Mouse (Mus musculus): ENCODE measurements around the gene Olig3.
A peak's percentile ranks its signal among the peaks of the same experiment; 100 is the strongest.

Gene Olig3

GRCm38 (mm10) chr10:19356071-19356583 is at the start of gene Olig3:
Gene Olig3, plus strand, starts transcription at chr10:19356533.
- DNase-seq (ENCODE audit: extremely low spot score, low spot score) = peak; percentile 57

GRCm38 (mm10) chr10:19309681-19310395 is 46.5 kb upstream of the Olig3 start:
- peak; percentile 26 for DNase-seq (ENCODE audit: extremely low spot score, low spot score)

- DNase-seq (ENCODE audit: extremely low spot score, low spot score) = no peak
Observed at GRCm38 (mm10) chr10:19310471-19310870, 45.9 kb upstream of the Olig3 start.

- DNase-seq (ENCODE audit: extremely low spot score, low spot score) = no peak
Observed at GRCm38 (mm10) chr10:19317962-19318812, 38.1 kb upstream of the Olig3 start.

GRCm38 (mm10) chr10:19321781-19322180 is 34.6 kb upstream of the Olig3 start:
- no peak for DNase-seq (ENCODE audit: extremely low spot score, low spot score)

DNA sequence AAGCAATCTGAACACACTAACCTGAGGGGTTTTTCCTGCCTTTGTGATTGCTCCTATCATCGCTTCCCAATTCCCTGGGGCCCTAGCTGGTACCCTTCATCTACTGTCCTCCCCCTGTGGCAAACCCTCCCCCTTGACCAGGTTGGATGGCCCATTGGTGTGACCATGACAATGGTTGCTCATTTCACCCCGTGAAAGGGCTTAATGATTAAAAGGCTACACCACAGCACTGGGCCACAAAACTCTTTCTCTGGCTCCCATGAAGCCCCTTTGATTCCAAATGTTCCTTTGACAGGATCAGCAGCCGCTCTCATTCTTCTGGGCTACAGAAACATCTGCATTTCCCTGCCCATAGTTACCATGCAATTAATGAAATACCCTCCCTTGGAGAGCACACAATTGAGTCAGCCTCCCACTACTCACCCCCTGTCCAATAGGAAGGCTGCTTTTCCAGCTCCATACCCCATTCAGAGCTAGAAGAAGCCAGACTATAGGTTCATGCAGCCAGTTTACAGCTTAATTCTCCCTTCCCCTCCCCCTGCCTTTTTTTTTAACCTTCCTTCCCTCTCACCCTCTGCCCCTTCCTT is 27.0 kb upstream of the Olig3 start:
- DNase-seq (ENCODE audit: extremely low spot score, low spot score) = no peak

- DNase-seq (ENCODE audit: extremely low spot score, low spot score) = no peak
Observed at GRCm38 (mm10) chr10:19333425-19333824, 22.9 kb upstream of the Olig3 start.

DNA sequence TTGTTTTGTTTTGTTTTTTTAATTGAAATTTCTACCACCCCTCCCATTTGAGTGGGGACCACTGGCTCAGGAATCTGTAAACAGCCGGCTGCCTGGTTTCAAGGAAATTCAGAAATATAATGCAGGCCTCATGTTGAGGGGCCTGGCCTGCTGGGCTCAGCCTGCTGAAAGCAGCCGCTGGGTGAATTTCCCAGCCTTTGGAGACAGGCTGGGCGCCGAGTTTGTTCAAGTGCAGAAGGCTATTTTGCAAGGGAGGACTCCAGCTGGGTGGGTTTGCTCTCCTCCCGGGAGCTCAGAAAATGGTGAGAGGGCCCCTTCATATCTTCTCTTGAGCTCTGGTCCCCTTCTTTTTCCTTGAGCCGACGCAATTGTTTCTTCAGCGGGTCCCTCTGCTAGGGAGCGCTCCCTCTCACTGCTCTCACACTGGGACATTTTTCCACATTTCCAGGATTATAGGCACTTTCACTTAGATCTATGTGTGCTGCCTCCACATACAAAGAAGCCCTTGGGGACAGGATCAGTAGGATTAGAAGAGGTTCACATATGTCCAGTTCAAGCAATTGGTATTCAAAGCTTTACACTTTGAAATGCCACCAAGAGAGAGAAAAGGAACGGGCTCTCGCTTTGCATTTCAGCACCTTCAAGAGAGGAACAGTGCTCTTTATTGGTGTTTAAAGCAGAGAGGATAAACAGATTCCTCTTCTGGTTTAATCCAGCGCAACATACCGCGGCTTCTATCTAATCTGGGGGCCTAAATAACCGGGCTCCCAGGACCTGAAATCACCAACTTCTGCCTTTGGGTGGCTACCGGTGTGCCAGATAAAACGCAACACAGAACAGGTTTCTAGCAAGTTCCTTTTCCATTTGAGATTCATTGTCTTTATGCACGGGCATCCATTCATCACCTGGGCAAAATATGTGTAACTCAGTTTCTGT is 17.4 kb upstream of the Olig3 start:
- no peak for DNase-seq (ENCODE audit: extremely low spot score, low spot score)

DNA sequence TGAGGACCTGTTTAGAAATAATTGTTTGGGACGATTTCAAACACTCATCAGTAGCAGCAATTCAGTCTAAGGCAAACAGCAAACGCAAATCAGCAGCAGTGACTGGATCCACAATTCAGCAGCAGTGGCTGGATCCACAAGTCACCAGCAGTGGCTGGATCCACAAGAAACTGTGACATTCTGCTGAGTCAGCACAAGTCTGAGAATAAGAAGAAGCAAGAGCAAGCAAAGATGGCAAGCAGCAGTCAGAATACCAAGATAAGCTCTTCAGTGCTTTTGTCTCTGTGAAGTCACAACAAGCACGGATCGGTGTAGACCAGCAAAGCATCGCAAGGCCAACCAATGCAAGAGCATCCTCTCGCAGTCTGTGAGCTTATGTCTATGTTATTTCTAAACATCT is 12.3 kb upstream of the Olig3 start:
- no peak for DNase-seq (ENCODE audit: extremely low spot score, low spot score)

- DNase-seq (ENCODE audit: extremely low spot score, low spot score) = no peak
Observed at GRCm38 (mm10) chr10:19349326-19349725, 7.0 kb upstream of the Olig3 start.

DNA sequence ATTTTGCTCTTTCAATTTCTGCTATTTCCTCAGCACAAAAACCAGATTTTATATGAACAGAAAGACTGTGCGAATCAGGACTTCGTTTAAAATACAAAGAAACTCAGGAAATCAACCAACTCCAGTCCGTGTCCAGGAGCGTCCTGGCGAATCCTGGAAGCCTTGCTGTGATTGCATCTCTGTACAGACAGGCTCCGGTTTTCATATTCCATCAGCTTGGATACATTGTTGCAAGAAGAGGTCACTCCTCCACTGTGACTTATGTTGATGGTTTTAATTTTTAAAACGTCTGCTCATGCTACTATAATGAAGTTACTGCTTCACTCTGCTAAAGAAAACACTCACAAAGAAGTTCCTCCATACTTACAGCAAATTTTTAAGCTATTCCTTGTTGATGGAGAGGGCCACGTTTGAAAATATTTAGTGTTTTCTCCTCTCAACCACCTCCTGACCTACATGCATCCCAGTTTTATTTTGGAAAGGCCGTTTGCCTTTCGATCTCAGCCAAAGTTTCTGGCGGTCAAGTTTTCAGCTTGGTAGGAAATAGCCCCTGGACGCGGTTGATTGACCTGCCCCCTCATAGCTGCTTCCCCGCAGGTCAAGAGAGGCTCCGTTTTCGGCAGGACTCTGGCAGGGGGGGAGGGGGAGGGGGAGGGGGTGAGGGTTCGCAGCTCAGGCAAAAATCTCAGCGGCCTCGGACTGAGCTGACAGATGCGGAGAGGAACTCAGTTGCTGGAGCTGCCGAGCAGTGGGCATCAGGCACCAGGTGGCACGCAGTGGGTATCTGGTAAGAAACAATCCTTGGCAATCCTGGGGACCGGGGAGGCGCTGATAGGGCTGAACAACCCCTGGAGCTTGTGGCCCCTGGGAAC is 4.1 kb upstream of the Olig3 start:
- DNase-seq (ENCODE audit: extremely low spot score, low spot score) = peak; percentile 62

DNA sequence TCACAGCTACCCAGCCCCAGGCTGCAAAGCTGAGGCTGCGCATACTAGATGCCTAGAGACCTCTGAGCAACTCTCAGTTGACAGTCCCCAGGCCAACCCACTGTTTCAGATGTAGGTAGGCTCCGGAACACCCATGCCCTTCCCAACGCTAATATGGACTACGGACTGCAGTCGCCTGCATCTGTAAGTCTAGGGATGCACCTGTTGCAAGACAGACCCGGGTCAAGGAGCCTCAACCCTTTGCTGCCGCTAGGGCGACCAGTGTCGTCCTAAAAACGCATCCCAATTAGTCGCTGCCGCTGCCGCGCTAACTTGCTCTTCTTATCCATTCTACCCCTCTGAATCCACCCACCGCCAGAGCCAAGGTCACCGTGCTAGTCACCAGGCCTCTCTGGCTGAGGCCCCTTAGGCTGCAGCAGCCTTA is 3.4 kb upstream of the Olig3 start:
- peak; percentile 69 for DNase-seq (ENCODE audit: extremely low spot score, low spot score)

DNA sequence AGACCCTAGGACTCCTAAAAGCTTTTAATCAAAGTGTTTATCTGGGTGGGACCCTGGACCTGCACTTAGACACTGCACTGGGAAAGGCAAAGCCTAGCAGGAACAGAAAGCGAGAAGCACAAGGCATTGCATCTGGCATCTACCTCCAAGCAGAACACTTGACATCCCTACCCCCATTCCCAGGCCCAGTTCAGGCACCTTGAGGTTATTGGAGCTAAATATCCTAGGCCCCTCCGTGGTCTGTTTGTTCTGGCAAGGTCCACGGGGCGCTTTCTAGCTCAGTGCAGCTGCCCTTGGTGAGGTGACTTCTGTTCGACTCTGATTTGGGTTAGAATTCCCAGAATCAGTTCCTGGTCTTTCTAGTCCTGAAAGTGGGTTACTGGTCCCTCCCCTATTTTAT is 2.7 kb upstream of the Olig3 start:
- peak; percentile 44 for DNase-seq (ENCODE audit: extremely low spot score, low spot score)

GRCm38 (mm10) chr10:19354146-19354545 is 2.2 kb upstream of the Olig3 start:
- DNase-seq (ENCODE audit: extremely low spot score, low spot score) = peak; percentile 38

GRCm38 (mm10) chr10:19355076-19355475 is 1.3 kb upstream of the Olig3 start:
- peak; percentile 38 for DNase-seq (ENCODE audit: extremely low spot score, low spot score)

- peak; percentile 64 for DNase-seq (ENCODE audit: extremely low spot score, low spot score)
Observed at GRCm38 (mm10) chr10:19356720-19357641, 648 bp downstream of the Olig3 start.

DNA sequence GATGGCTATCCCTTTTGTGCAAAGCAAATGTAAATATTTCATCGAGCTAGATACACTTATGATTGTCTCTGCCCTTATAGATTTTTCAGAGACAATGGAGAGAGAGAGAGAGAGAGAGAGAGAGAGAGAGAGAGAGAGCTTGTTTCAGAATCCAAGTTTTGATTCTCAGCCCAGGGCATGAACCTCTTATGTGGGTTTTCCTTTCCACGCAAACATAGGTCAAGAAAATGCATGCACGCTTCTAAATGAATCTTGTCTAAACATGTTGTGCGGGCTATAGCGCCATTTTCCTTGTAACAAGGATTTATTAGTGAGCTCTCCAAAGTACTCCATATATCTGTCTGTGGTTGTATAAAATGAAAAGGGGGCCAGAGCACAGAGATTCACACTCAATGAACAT is 1.5 kb downstream of the Olig3 start:
- DNase-seq (ENCODE audit: extremely low spot score, low spot score) = no peak

DNA sequence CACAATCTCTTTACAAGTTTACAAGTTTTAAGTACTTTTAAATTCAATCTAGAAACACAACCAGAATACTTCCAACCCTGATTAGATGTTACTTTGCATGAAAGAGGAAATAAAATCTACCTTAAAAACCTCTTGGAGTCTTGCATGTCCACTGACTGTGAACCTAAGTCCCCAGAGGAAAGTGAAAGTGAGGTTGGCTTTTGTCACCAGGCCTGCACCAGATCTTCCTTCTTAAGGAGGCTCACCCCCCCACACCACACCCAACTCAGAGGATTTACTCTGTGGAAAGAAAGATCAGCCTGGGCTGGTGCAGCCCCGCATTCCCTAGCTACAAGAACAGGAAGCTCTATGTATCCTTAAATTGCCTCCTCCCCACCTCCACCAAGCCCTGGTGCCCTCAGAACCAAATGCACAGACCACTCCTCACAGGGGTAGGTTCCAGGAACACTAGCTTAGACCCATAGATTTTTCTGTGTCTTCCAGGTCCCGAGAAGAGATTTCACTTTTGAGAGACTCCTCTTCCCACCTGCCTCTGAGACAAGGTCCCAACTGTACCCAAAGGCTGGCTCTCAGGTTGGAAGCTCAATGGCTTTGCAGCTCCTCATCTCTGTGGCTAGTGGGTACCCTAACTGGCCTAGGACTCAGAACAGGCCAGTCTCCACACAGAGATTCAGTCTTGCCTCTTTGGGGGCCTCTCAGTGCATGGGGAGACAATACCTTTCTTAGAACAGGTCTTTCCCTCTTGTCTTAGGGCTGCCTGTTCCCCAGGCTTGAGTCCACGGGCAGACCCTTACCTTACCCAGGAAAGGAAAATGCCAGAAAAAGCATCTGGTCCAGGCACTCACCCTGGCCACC is 4.3 kb downstream of the Olig3 start:
- peak; percentile 30 for DNase-seq (ENCODE audit: extremely low spot score, low spot score)

Data from neural tube, embryonic 10.5 days (tissue).